Mouse (Mus musculus) limb, embryonic 14.5 days (tissue): ENCODE data around the gene Rtel1. TPM values are rescaled to one million over a fixed set of nuclear protein-coding genes. Genes with fewer than 3 reads are reported as not detected.

Source experiments
- ATAC-seq: fragments of 200-750 bp; cut with Nextera tagmentation; 2 replicates; pipeline ENCODE4 v1.8.0; 2017; ENCODE audit warnings: low read depth, moderate number of reproducible peaks, moderate TSS enrichment; ENCODE audit not compliant: low FRiP score
- DNase-seq: peaks from one replicate; pipeline ENCODE4 v3.0.0-alpha.2; 2015; ENCODE audit warnings: low spot score
- H3K27ac ChIP-seq: fragments of 300-500 bp; sonication (generic); replicated peaks from 2 replicates; pipeline ENCODE4 v1.5.1; 2014; ENCODE audit warnings: low read depth, mild to moderate bottlenecking, low read length, moderate library complexity, mixed read lengths
- H3K27me3 ChIP-seq: fragments of 300-500 bp; sonication (generic); 2 replicates; pipeline ENCODE4 v1.6.1; 2014; ENCODE audit warnings: low read length, mixed read lengths; ENCODE audit not compliant: control insufficient read depth, insufficient read depth
- H3K36me3 ChIP-seq: fragments of 300-500 bp; sonication (generic); 2 replicates; pipeline ENCODE4 v1.6.1; 2014; ENCODE audit warnings: mild to moderate bottlenecking, low read length, moderate library complexity, mixed read lengths; ENCODE audit not compliant: control insufficient read depth, insufficient read depth
- H3K4me1 ChIP-seq: fragments of 300-500 bp; sonication (generic); 2 replicates; pipeline ENCODE4 v1.6.1; 2014; ENCODE audit warnings: antibody characterized with exemption, low read length, mixed read lengths; ENCODE audit not compliant: control insufficient read depth, insufficient read depth
- H3K4me2 ChIP-seq: fragments of 300-500 bp; sonication (generic); replicated peaks from 2 replicates; pipeline ENCODE4 v1.6.1; 2014; ENCODE audit warnings: low read depth, mild to moderate bottlenecking, low read length, moderate library complexity; ENCODE audit not compliant: severe bottlenecking
- H3K4me3 ChIP-seq: fragments of 300-500 bp; sonication (generic); replicated peaks from 2 replicates; pipeline ENCODE4 v1.5.1; 2014; ENCODE audit warnings: low read length
- H3K9ac ChIP-seq: fragments of 300-500 bp; sonication (generic); 2 replicates; pipeline ENCODE4 v1.6.1; 2014; ENCODE audit warnings: mild to moderate bottlenecking, low read depth, low read length, moderate library complexity; ENCODE audit not compliant: severe bottlenecking
- H3K9me3 ChIP-seq: fragments of 300-500 bp; sonication (generic); 2 replicates; pipeline ENCODE4 v1.6.1; 2016; ENCODE audit warnings: low read length; ENCODE audit not compliant: control insufficient read depth
- POLR2A ChIP-seq: fragments of 200-500 bp; IDR thresholded peaks from 2 replicates; pipeline ENCODE4 v1.8.0; 2012; ENCODE audit warnings: inconsistent platforms, mild to moderate bottlenecking, moderate library complexity, borderline replicate concordance; ENCODE audit not compliant: insufficient read depth, insufficient read length; ENCODE audit errors: extremely low read depth
- WGBS: fragments of 180-500 bp; shearing (Covaris S2); extraction: QIAGEN DNeasy Blood & Tissue Kit; methylation state at CpG from one replicate; pipeline ENCODE4 v1.1.7; 2014; 5-methylcytosine and 5-hydroxymethylcytosine counted together
- polyA plus RNA-seq, 2 experiments: library from polyadenylated mRNA; depleted of rRNA in 1 of 2; stranded (reverse) in 1 of 2; unstranded in 1 of 2; fragments of >200 nt; fragmentation: Nextera tagmentation in 1 of 2; extraction: Ambion mirVana in 1 of 2; gene quantifications; 2 replicates each; pipeline versions ENCODE4 v1.2.1 to v1.2.3; 2012 to 2014

Rtel1 gene
- polyA plus RNA-seq, 2 experiments, result 53.3 to 110 TPM

DNA sequence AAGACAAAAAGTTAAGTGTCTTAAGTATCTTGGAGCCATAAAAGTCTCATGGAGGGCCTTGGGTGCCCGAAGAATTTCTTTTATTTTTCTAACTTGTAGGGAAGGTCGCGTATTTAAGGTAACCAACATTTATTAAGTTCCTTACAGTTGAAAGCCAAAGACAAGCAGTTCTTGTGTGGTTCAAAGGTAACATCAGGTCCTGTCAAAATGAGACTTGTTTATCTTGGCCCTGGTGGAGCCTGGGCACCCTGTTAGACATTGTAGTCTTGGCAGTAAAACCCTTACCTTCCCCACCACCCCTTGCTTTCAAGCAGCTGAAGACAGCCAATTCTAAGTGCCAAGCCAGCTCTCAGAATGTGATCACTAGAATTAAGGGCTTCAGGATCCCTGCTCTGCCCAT lies 30.8 kb upstream of the Rtel1 start:
- Histone ChIP-seq H3K9ac (peak overlapping the region; percentile 85; the same call in 1 of the 2 replicates), H3K4me3 (peak overlapping the region; percentile 67), H3K27ac (0 out of 2 replicates have a peak overlapping the region, but pooled peaks have one; percentile 95), H3K4me1 (peaks cover 12% of the 10 kb centered on the region; the same call in 1 of the 2 replicates), H3K4me2 (peak overlapping the region; percentile 61), H3K36me3 (0 out of 2 replicates have a peak, but pooled peaks cover 6% of the 10 kb centered on the region), H3K9me3 (no peaks in the 10 kb centered on the region), H3K27me3 (no peaks in the 10 kb centered on the region)
- ATAC-seq, result no peak
- DNase-seq, result no peak
- no peak for TF ChIP-seq POLR2A
- WGBS, result 76% methylated on average over 3 of the region's 3 CpGs

DNA sequence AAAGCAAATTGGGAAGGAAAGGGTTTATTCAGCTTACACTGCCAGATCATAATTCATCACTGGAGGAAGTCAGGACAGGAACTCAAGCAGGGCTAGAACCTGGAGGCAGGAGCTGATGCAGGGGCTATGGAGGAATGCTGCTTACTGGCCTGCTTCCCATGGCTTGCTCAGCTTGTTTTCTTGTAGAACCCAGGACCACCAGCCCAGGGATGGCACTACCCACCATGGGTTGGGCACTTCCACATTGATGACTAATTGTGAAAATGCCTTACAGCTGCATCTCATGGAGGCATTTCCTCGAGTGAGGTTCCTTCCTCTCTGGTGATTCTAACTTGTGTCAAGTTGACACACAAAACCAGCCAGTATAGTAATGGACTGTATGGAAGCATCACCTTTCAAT lies 28.6 kb upstream of the Rtel1 start:
- no peak for TF ChIP-seq POLR2A
- Histone ChIP-seq H3K4me3 (no peak overlapping the region), H3K27ac (no peak overlapping the region), H3K36me3 (0 out of 2 replicates have a peak, but pooled peaks cover 2% of the 10 kb centered on the region), H3K9me3 (no peaks in the 10 kb centered on the region), H3K27me3 (no peaks in the 10 kb centered on the region), H3K4me1 (peaks cover 12% of the 10 kb centered on the region; the same call in 1 of the 2 replicates), H3K9ac (no peak overlapping the region), H3K4me2 (no peak overlapping the region)
- ATAC-seq, result no peak
- no peak for DNase-seq
- whole genome bisulfite sequencing, result 86% methylated on average over 1 of the region's 1 CpGs

DNA sequence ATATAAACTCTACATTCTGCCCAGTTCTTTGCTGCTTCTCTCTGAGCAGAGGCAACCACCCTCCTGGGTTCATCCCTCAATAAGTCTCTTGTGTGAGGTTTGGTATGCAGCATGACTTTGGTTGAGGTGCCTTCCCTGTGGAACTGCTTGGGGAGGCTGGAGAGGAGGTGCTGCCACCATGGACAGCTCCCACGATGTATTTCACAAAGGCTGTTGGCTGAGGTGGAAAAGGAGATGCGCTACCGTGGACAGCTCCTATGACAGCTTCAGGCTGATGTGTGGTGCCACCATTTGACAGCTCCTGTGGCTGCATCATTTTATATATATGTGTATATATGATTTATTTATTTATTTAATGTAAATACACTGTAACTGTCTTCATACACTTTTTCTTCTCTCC lies 17.5 kb upstream of the Rtel1 start:
- peaks cover 16% of the 10 kb centered on the region for H3K27me3 ChIP-seq
- H3K9ac ChIP-seq, result no peak overlapping the region
- DNase-seq (peak; percentile 73), ATAC-seq (no peak)
- TF ChIP-seq POLR2A, result no peak
- 25% methylated on average over 3 of the region's 3 CpGs for WGBS
- H3K4me2 ChIP-seq, result no peak overlapping the region
- no peaks in the 10 kb centered on the region for H3K9me3 ChIP-seq
- H3K4me1 ChIP-seq, result no peaks in the 10 kb centered on the region
- H3K36me3 ChIP-seq, result peaks cover 19% of the 10 kb centered on the region
- H3K27ac ChIP-seq, result no peak overlapping the region
- H3K4me3 ChIP-seq, result no peak overlapping the region

DNA sequence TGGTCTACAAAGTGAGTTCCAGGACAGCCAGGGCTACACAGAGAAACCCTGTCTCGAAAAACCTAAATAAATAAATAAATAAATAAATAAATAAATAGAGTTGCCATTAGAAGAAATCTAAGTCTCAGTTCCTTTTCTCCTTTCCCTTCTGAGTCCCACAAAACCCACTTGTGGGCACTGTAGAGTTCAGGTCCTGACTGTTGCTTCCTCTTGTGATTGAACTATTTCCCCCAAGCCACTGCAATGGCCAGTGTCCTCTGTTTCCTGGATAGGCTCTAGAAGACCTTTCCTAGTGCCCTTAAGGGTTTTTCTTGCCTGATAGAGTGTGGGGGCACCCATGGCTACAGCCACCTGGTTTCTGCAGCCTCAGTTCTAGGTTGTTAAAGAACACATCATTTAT lies 14.6 kb upstream of the Rtel1 start:
- Histone ChIP-seq H3K27me3 (peaks cover 23% of the 10 kb centered on the region), H3K27ac (no peak overlapping the region), H3K36me3 (peaks cover 19% of the 10 kb centered on the region), H3K9ac (no peak overlapping the region), H3K4me2 (no peak overlapping the region), H3K4me3 (no peak overlapping the region), H3K4me1 (no peaks in the 10 kb centered on the region), H3K9me3 (no peaks in the 10 kb centered on the region)
- ATAC-seq (no peak), DNase-seq (no peak)
- WGBS, result 95% methylated on average over 1 of the region's 1 CpGs
- no peak for TF ChIP-seq POLR2A

DNA sequence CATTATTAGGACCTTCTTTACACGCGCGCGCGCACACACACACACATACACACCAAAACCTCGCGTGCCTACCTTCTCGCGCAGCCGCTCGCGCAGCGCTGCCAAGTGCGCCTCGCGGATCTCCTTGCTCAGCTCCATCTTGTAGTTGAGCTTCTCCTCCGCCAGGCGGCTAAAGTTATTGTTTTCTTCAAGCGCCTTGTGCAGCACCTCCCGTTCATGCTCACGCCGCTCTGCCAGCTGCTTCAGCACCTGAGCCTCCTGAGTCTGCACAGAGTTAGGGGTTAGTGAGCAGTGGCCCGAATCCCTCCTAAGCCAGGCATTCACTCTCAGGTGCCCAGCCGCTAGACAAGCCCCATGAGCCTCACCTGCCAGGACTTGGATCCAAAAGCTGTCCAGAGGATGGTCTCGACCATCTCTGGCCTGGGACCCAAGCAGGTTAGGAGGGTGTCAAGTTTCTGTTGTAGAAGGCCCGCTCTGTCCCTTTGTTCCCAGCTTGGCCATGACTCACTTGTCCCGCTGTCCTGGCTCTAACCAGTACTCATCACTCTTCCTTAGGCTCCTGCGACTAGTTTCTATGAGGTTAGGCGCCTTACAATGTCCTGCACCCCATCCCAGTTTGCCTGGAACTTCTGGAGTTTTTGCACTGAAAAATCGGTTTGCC lies 12.3 kb upstream of the Rtel1 start:
- TF ChIP-seq POLR2A, result no peak
- peaks cover 27% of the 10 kb centered on the region for H3K27me3 ChIP-seq
- no peak overlapping the region for H3K4me3 ChIP-seq
- H3K36me3 ChIP-seq, result no peaks in the 10 kb centered on the region
- no peaks in the 10 kb centered on the region for H3K4me1 ChIP-seq
- H3K4me2 ChIP-seq, result 0 out of 2 replicates have a peak overlapping the region, but pooled peaks have one; percentile 13
- no peaks in the 10 kb centered on the region for H3K9me3 ChIP-seq
- ATAC-seq (no peak), DNase-seq (peak; percentile 12)
- no peak overlapping the region for H3K9ac ChIP-seq
- H3K27ac ChIP-seq, result no peak overlapping the region
- WGBS, result 9% methylated on average over 30 of the region's 30 CpGs

GRCm38 (mm10) chr2:181312435-181312834 lies 7.1 kb upstream of the Rtel1 start:
- Histone ChIP-seq H3K4me2 (no peak overlapping the region), H3K9ac (no peak overlapping the region), H3K36me3 (no peaks in the 10 kb centered on the region), H3K4me1 (no peaks in the 10 kb centered on the region), H3K9me3 (no peaks in the 10 kb centered on the region), H3K4me3 (no peak overlapping the region), H3K27ac (no peak overlapping the region), H3K27me3 (peaks cover 43% of the 10 kb centered on the region)
- ATAC-seq (no peak), DNase-seq (no peak)
- 80% methylated on average over 3 of the region's 3 CpGs for WGBS
- TF ChIP-seq POLR2A, result no peak
